Mouse (Mus musculus) embryonic facial prominence, embryonic 15.5 days (tissue): ENCODE measurements around the gene Il23a. TPM values are rescaled to one million over a fixed set of nuclear protein-coding genes. Genes with fewer than 3 reads are reported as not detected.

ENCODE experiments used
- polyA plus RNA-seq: library from polyadenylated mRNA; unstranded; fragments of >200 nt; fragmentation: Nextera tagmentation; extraction: Ambion mirVana; gene quantifications from 2 replicates; pipeline ENCODE4 v1.2.1, GENCODE M21; 2015

Il23a gene
- polyA plus RNA-seq, 1 experiment from 2014 or later: 0.35 TPM

Other genes starting within 250 kb of the Il23a start
- 453 and 461 TPM in 2 replicates for gene Ptges3, start 239.8 kb downstream of the Il23a start, polyA plus RNA-seq
- 1,910 and 2,016 TPM in 2 replicates for gene Atp5b, start 215.5 kb downstream of the Il23a start, polyA plus RNA-seq
- gene Baz2a, start 207.2 kb downstream of the Il23a start, polyA plus RNA-seq: 11.0 and 12.2 TPM in 2 replicates
- gene Rbms2, start 118.5 kb downstream of the Il23a start, polyA plus RNA-seq: 40.1 and 41.6 TPM in 2 replicates
- 2.0 and 2.5 TPM in 2 replicates for gene Gls2, start 104.3 kb downstream of the Il23a start, polyA plus RNA-seq
- 30.8 TPM in 2 replicates for gene Spryd4, start 86.9 kb downstream of the Il23a start, polyA plus RNA-seq
- 0.23 and 0.28 TPM in 2 replicates for gene Mip, start 72.9 kb downstream of the Il23a start, polyA plus RNA-seq
- 43.8 and 48.1 TPM in 2 replicates for gene Timeless, start 66.7 kb downstream of the Il23a start, polyA plus RNA-seq
- 0.27 TPM in 1 of 2 replicates, not detected in the other for gene Apon, start 44.7 kb downstream of the Il23a start, polyA plus RNA-seq
- gene Apof, start 30.1 kb downstream of the Il23a start, polyA plus RNA-seq: not detected in 2 replicates
- gene Stat2, start 28.2 kb downstream of the Il23a start, polyA plus RNA-seq: 15.0 and 17.0 TPM in 2 replicates
- 27.6 and 32.0 TPM in 2 replicates for gene Pan2, start 4.6 kb upstream of the Il23a start, polyA plus RNA-seq
- gene Cnpy2, start 23.7 kb upstream of the Il23a start, polyA plus RNA-seq: 319 and 363 TPM in 2 replicates
- 164 and 180 TPM in 2 replicates for gene Cs, start 39.0 kb upstream of the Il23a start, polyA plus RNA-seq
- gene Coq10a, start 70.2 kb upstream of the Il23a start, polyA plus RNA-seq: 19.4 and 20.4 TPM in 2 replicates
- gene Ankrd52, start 78.4 kb upstream of the Il23a start, polyA plus RNA-seq: 11.0 and 12.1 TPM in 2 replicates
- 0.13 TPM in 1 of 2 replicates, not detected in the other for gene Slc39a5, start 102.5 kb upstream of the Il23a start, polyA plus RNA-seq
- 66.2 and 75.7 TPM in 2 replicates for gene Nabp2, start 112.7 kb upstream of the Il23a start, polyA plus RNA-seq
- gene Rnf41, start 112.9 kb upstream of the Il23a start, polyA plus RNA-seq: 44.0 and 45.0 TPM in 2 replicates
- 85.2 and 93.6 TPM in 2 replicates for gene Smarcc2, start 160.5 kb upstream of the Il23a start, polyA plus RNA-seq
- 1,219 and 1,296 TPM in 2 replicates for gene Myl6, start 195.4 kb upstream of the Il23a start, polyA plus RNA-seq
- gene Myl6b, start 199.9 kb upstream of the Il23a start, polyA plus RNA-seq: 5.0 and 6.9 TPM in 2 replicates
- 43.3 and 44.0 TPM in 2 replicates for gene Esyt1, start 227.1 kb upstream of the Il23a start, polyA plus RNA-seq
- gene Zc3h10, start 249.0 kb upstream of the Il23a start, polyA plus RNA-seq: 15.8 and 16.0 TPM in 2 replicates